Mouse (Mus musculus): ENCODE data around the gene Hdac4. TPM values are rescaled to one million over a fixed set of nuclear protein-coding genes. Genes with fewer than 3 reads are reported as not detected.
A peak's percentile ranks its signal among the peaks of the same experiment; 100 is the strongest.

Gene Hdac4
- polyA plus RNA-seq, 1 experiment from 2014 or later = 11.3 TPM

- Histone ChIP-seq H3K9ac (ENCODE audit: low read depth, low read length) (no peak overlapping the region), H3K4me3 (ENCODE audit: low read length) (no peak overlapping the region), H3K27ac (ENCODE audit: low read length) (no peak overlapping the region), H3K36me3 (ENCODE audit: control insufficient read depth, insufficient read depth, low read length) (no peaks in the 10 kb centered on the region), H3K9me3 (ENCODE audit: control insufficient read depth, low read length) (no peaks in the 10 kb centered on the region), H3K4me1 (ENCODE audit: control insufficient read depth, insufficient read depth, low read length) (peaks cover 17% of the 10 kb centered on the region), H3K27me3 (replicated peaks; ENCODE audit: control insufficient read depth, insufficient read depth, low read length) (no peaks in the 10 kb centered on the region), H3K4me2 (ENCODE audit: low read depth, low read length) (no peak overlapping the region)
- ATAC-seq = no peak
These were observed 25.8 kb downstream of the Hdac4 start for GRCm38 (mm10) chr1:92169776-92170055.

GRCm38 (mm10) chr1:92168900-92169775 lies 26.4 kb downstream of the Hdac4 start:
- Histone ChIP-seq H3K9ac (ENCODE audit: low read depth, low read length) (no peak overlapping the region), H3K4me2 (ENCODE audit: low read depth, low read length) (no peak overlapping the region), H3K4me1 (ENCODE audit: control insufficient read depth, insufficient read depth, low read length) (peaks cover 13% of the 10 kb centered on the region), H3K27ac (ENCODE audit: low read length) (no peak overlapping the region), H3K36me3 (ENCODE audit: control insufficient read depth, insufficient read depth, low read length) (no peaks in the 10 kb centered on the region), H3K27me3 (replicated peaks; ENCODE audit: control insufficient read depth, insufficient read depth, low read length) (no peaks in the 10 kb centered on the region), H3K9me3 (ENCODE audit: control insufficient read depth, low read length) (no peaks in the 10 kb centered on the region), H3K4me3 (ENCODE audit: low read length) (no peak overlapping the region)
- no peak for ATAC-seq
- WGBS = 86% methylated on average over 4 of the region's 4 CpGs

GRCm38 (mm10) chr1:92163932-92164331 lies 31.6 kb downstream of the Hdac4 start:
- H3K4me3 ChIP-seq (ENCODE audit: low read length) = no peak overlapping the region
- no peaks in the 10 kb centered on the region for H3K9me3 ChIP-seq (ENCODE audit: control insufficient read depth, low read length)
- H3K36me3 ChIP-seq (ENCODE audit: control insufficient read depth, insufficient read depth, low read length) = no peaks in the 10 kb centered on the region
- 0 out of 2 replicates have a peak, but pooled peaks cover 4% of the 10 kb centered on the region for H3K4me1 ChIP-seq (ENCODE audit: control insufficient read depth, insufficient read depth, low read length)
- no peak for ATAC-seq
- H3K27me3 ChIP-seq (replicated peaks; ENCODE audit: control insufficient read depth, insufficient read depth, low read length) = no peaks in the 10 kb centered on the region
- H3K4me2 ChIP-seq (ENCODE audit: low read depth, low read length) = no peak overlapping the region
- 88% methylated on average over 1 of the region's 1 CpGs for WGBS
- H3K9ac ChIP-seq (ENCODE audit: low read depth, low read length) = no peak overlapping the region
- H3K27ac ChIP-seq (ENCODE audit: low read length) = no peak overlapping the region

- 78% methylated on average over 4 of the region's 4 CpGs for WGBS
- ATAC-seq = no peak
These were observed 35.7 kb downstream of the Hdac4 start for GRCm38 (mm10) chr1:92159804-92160203.

GRCm38 (mm10) chr1:92150201-92150600 lies 45.3 kb downstream of the Hdac4 start:
- H3K27me3 ChIP-seq (replicated peaks; ENCODE audit: control insufficient read depth, insufficient read depth, low read length) = no peaks in the 10 kb centered on the region
- peaks cover 6% of the 10 kb centered on the region for H3K4me1 ChIP-seq (ENCODE audit: control insufficient read depth, insufficient read depth, low read length)
- WGBS = 62% methylated on average over 1 of the region's 1 CpGs
- H3K4me3 ChIP-seq (ENCODE audit: low read length) = no peak overlapping the region
- H3K9ac ChIP-seq (ENCODE audit: low read depth, low read length) = no peak overlapping the region
- no peak for ATAC-seq
- H3K4me2 ChIP-seq (ENCODE audit: low read depth, low read length) = no peak overlapping the region
- no peak overlapping the region for H3K27ac ChIP-seq (ENCODE audit: low read length)
- H3K36me3 ChIP-seq (ENCODE audit: control insufficient read depth, insufficient read depth, low read length) = no peaks in the 10 kb centered on the region
- no peaks in the 10 kb centered on the region for H3K9me3 ChIP-seq (ENCODE audit: control insufficient read depth, low read length)

More at GRCm38 (mm10) chr1:92159804-92160203, 35.7 kb downstream of the Hdac4 start:
- no peak overlapping the region for H3K4me2 ChIP-seq (ENCODE audit: low read depth, low read length)
- H3K4me3 ChIP-seq (ENCODE audit: low read length) = no peak overlapping the region
- no peaks in the 10 kb centered on the region for H3K9me3 ChIP-seq (ENCODE audit: control insufficient read depth, low read length)
- no peak overlapping the region for H3K27ac ChIP-seq (ENCODE audit: low read length)
- H3K4me1 ChIP-seq (ENCODE audit: control insufficient read depth, insufficient read depth, low read length) = no peaks in the 10 kb centered on the region
- no peak overlapping the region for H3K9ac ChIP-seq (ENCODE audit: low read depth, low read length)
- H3K27me3 ChIP-seq (replicated peaks; ENCODE audit: control insufficient read depth, insufficient read depth, low read length) = no peaks in the 10 kb centered on the region
- no peaks in the 10 kb centered on the region for H3K36me3 ChIP-seq (ENCODE audit: control insufficient read depth, insufficient read depth, low read length)

GRCm38 (mm10) chr1:92148527-92148926 lies 47.0 kb downstream of the Hdac4 start:
- Histone ChIP-seq H3K27ac (ENCODE audit: low read length) (no peak overlapping the region), H3K36me3 (ENCODE audit: control insufficient read depth, insufficient read depth, low read length) (no peaks in the 10 kb centered on the region), H3K27me3 (replicated peaks; ENCODE audit: control insufficient read depth, insufficient read depth, low read length) (no peaks in the 10 kb centered on the region), H3K4me1 (ENCODE audit: control insufficient read depth, insufficient read depth, low read length) (peaks cover 14% of the 10 kb centered on the region), H3K9ac (ENCODE audit: low read depth, low read length) (no peak overlapping the region), H3K4me3 (ENCODE audit: low read length) (no peak overlapping the region), H3K4me2 (ENCODE audit: low read depth, low read length) (no peak overlapping the region), H3K9me3 (ENCODE audit: control insufficient read depth, low read length) (no peaks in the 10 kb centered on the region)
- ATAC-seq = no peak
- WGBS = 95% methylated on average over 1 of the region's 1 CpGs

GRCm38 (mm10) chr1:92144868-92145534 lies 50.5 kb downstream of the Hdac4 start:
- 0 out of 2 replicates have a peak overlapping the region, but pooled peaks have one; percentile 27 for H3K27ac ChIP-seq (ENCODE audit: low read length)
- H3K4me3 ChIP-seq (ENCODE audit: low read length) = no peak overlapping the region
- H3K4me2 ChIP-seq (ENCODE audit: low read depth, low read length) = no peak overlapping the region

GRCm38 (mm10) chr1:92143331-92143895 lies 52.1 kb downstream of the Hdac4 start:
- Histone ChIP-seq H3K4me1 (ENCODE audit: control insufficient read depth, insufficient read depth, low read length) (peaks cover 14% of the 10 kb centered on the region), H3K36me3 (ENCODE audit: control insufficient read depth, insufficient read depth, low read length) (no peaks in the 10 kb centered on the region), H3K4me3 (ENCODE audit: low read length) (no peak overlapping the region), H3K9me3 (ENCODE audit: control insufficient read depth, low read length) (no peaks in the 10 kb centered on the region), H3K4me2 (ENCODE audit: low read depth, low read length) (no peak overlapping the region), H3K9ac (ENCODE audit: low read depth, low read length) (no peak overlapping the region), H3K27me3 (replicated peaks; ENCODE audit: control insufficient read depth, insufficient read depth, low read length) (no peaks in the 10 kb centered on the region), H3K27ac (ENCODE audit: low read length) (no peak overlapping the region)
- ATAC-seq = no peak
- WGBS = 73% methylated on average over 6 of the region's 6 CpGs

More at GRCm38 (mm10) chr1:92144868-92145534, 50.5 kb downstream of the Hdac4 start:
- H3K36me3 ChIP-seq (ENCODE audit: control insufficient read depth, insufficient read depth, low read length) = no peaks in the 10 kb centered on the region
- 64% methylated on average over 6 of the region's 6 CpGs for WGBS
- H3K9me3 ChIP-seq (ENCODE audit: control insufficient read depth, low read length) = no peaks in the 10 kb centered on the region
- H3K9ac ChIP-seq (ENCODE audit: low read depth, low read length) = no peak overlapping the region
- H3K4me1 ChIP-seq (ENCODE audit: control insufficient read depth, insufficient read depth, low read length) = peaks cover 14% of the 10 kb centered on the region
- H3K27me3 ChIP-seq (replicated peaks; ENCODE audit: control insufficient read depth, insufficient read depth, low read length) = no peaks in the 10 kb centered on the region
- peak; percentile 93 for ATAC-seq

- no peak for ATAC-seq
- Histone ChIP-seq H3K27me3 (replicated peaks; ENCODE audit: control insufficient read depth, insufficient read depth, low read length) (no peaks in the 10 kb centered on the region), H3K4me1 (ENCODE audit: control insufficient read depth, insufficient read depth, low read length) (peaks cover 14% of the 10 kb centered on the region), H3K27ac (ENCODE audit: low read length) (no peak overlapping the region), H3K9me3 (ENCODE audit: control insufficient read depth, low read length) (no peaks in the 10 kb centered on the region), H3K9ac (ENCODE audit: low read depth, low read length) (no peak overlapping the region), H3K4me2 (ENCODE audit: low read depth, low read length) (no peak overlapping the region), H3K4me3 (ENCODE audit: low read length) (no peak overlapping the region), H3K36me3 (ENCODE audit: control insufficient read depth, insufficient read depth, low read length) (no peaks in the 10 kb centered on the region)
- WGBS = 55% methylated on average over 4 of the region's 4 CpGs
These were observed 52.7 kb downstream of the Hdac4 start for GRCm38 (mm10) chr1:92142793-92143192.

Data from intestine, embryonic 16.5 days (tissue).